Mouse (Mus musculus) hindbrain, postnatal 0 days (tissue): ENCODE measurements at regions not wholly inside any gene's neighbourhood (a gene's known extent, or its start where the extent isn't known, plus 50 kb on each side); places are given as distances from the start of the nearest gene placed in this dataset.

Experiments used
- ATAC-seq: fragments of 200-750 bp; cut with Nextera tagmentation; 2 replicates; pipeline ENCODE4 v1.8.0; 2017; ENCODE audit warnings: mild to moderate bottlenecking, moderate TSS enrichment, moderate library complexity
- DNase-seq: peaks from one replicate; pipeline ENCODE4 v3.0.0-alpha.2; 2015; ENCODE audit warnings: low spot score
- H3K27ac ChIP-seq: fragments of 300-500 bp; sonication (generic); 2 replicates; pipeline ENCODE4 v1.5.1; 2014; ENCODE audit warnings: mild to moderate bottlenecking
- H3K27me3 ChIP-seq: fragments of 300-500 bp; sonication (generic); 2 replicates; pipeline ENCODE4 v1.6.1; 2014; ENCODE audit warnings: low read length, mixed read lengths; ENCODE audit not compliant: insufficient read depth
- H3K36me3 ChIP-seq: fragments of 300-500 bp; sonication (generic); 2 replicates; pipeline ENCODE4 v1.6.1; 2014; ENCODE audit warnings: low read length, mixed read lengths; ENCODE audit not compliant: insufficient read depth
- H3K4me1 ChIP-seq: fragments of 300-500 bp; sonication (generic); 2 replicates; pipeline ENCODE4 v1.6.1; 2014; ENCODE audit warnings: antibody characterized with exemption, low read length, mixed read lengths; ENCODE audit not compliant: insufficient read depth
- H3K4me2 ChIP-seq: fragments of 300-500 bp; sonication (generic); 2 replicates; pipeline ENCODE4 v1.6.1; 2014; ENCODE audit warnings: low read depth, mild to moderate bottlenecking, low read length, moderate library complexity, mixed read lengths
- H3K4me3 ChIP-seq: fragments of 300-500 bp; sonication (generic); 2 replicates; pipeline ENCODE4 v1.5.1; 2014; ENCODE audit warnings: low read length
- H3K9ac ChIP-seq: fragments of 300-500 bp; sonication (generic); replicated peaks from 2 replicates; pipeline ENCODE4 v1.6.1; 2014; ENCODE audit warnings: mild to moderate bottlenecking, low read length, moderate library complexity, mixed read lengths
- H3K9me3 ChIP-seq: fragments of 300-500 bp; sonication (generic); 2 replicates; pipeline ENCODE4 v1.6.1; 2016; ENCODE audit warnings: low read length, mixed read lengths
- CTCF ChIP-seq: IDR thresholded peaks from 2 replicates; pipeline ENCODE4 v1.5.1; 2016; ENCODE audit warnings: antibody characterized with exemption, control low read depth, low read depth
- WGBS: fragments of 180-500 bp; shearing (Covaris S2); extraction: QIAGEN DNeasy Blood & Tissue Kit; methylation state at CpG from one replicate; pipeline ENCODE4 v1.1.7; 2014; 5-methylcytosine and 5-hydroxymethylcytosine counted together

DNA sequence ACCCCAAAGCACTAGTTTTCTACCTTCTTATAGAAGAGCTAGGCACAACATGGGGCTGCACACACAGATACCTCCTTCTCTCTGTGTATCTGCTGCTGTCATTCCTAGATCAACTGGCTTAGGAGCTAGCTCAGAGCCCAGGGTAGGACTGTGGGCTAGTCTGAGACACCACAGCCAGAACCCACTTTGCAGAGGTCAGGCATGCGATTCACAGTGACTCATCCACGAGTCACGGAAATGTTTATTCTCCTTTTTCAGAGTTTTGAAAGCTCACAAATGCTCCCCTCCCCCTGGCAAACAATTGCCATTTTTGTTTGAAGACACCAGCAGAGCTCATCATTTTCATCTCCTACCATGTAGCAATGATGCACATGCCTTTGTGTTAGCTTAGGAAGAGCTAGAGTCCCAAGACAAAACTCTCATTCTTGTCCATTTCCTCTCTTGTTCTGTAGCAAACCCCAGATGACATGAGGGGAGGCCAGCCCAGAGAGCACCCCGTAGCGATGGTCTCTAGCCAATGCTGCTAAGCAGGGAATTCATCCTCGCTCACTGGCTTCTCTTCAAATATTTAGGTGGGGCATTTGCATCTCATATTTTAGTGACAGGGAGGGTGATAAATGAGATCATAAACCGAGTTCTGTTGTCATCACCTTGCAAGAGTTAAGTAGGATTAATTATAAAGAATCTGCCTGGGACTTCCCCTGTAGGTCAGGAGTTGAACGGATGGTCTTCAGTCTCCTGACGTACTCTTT is 108.4 kb upstream of the Twist2 start:
- ATAC-seq (no peak), DNase-seq (no peak)
- no peak overlapping the region for H3K4me3 ChIP-seq
- H3K4me1 ChIP-seq = no peaks in the 10 kb centered on the region
- TF ChIP-seq CTCF = no peak
- no peaks in the 10 kb centered on the region for H3K27me3 ChIP-seq
- no peaks in the 10 kb centered on the region for H3K9me3 ChIP-seq
- no peak overlapping the region for H3K9ac ChIP-seq
- H3K36me3 ChIP-seq = no peaks in the 10 kb centered on the region
- WGBS = 86% methylated on average over 9 of the region's 9 CpGs
- no peak overlapping the region for H3K27ac ChIP-seq
- H3K4me2 ChIP-seq = no peak overlapping the region

DNA sequence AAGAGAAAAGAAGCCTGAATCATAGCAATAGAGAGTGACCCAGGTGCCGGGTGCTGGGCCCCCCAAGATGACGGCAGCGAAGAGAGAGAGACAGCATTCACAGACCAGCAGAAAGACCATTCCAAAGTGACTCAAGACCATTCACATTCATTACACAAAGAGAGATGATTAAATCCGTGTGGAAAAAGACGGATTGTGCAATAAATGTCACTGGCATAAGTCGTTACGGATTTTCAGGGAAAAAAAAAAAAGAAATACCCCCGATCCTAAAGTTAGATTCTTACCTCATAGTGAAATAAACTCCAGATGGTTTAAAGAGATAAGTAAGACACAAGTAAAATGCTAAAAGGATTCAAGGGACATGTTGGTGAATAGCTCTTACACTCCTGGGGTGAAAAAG is 104.2 kb upstream of the Twist2 start:
- no peak for TF ChIP-seq CTCF
- DNase-seq = no peak
- WGBS = 82% methylated on average over 8 of the region's 8 CpGs

DNA sequence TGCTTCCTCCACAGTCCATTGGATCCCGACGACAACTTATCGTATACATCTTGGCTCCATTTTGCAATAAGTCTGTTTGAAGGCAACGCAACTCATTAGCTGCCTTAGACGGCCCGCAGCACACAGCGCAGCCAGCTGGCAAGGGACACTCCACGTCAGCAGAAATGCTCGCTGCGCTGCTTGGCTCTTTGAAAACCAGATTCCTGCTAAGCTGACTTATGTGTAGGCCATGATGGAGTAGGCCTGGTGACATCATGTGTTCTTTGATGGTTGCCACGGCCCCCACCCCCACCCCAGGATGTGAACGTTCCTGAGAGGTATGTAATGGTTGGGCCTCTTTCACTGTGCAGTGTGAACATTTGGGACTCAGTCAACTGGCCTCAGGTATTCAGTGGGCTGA is 99.8 kb upstream of the Twist2 start:
- Histone ChIP-seq H3K36me3 (no peaks in the 10 kb centered on the region), H3K4me3 (no peak overlapping the region), H3K4me1 (no peaks in the 10 kb centered on the region), H3K9ac (no peak overlapping the region), H3K4me2 (no peak overlapping the region), H3K27ac (no peak overlapping the region), H3K9me3 (no peaks in the 10 kb centered on the region), H3K27me3 (no peaks in the 10 kb centered on the region)
- WGBS = 75% methylated on average over 12 of the region's 12 CpGs
- TF ChIP-seq CTCF = no peak
- DNase-seq (peak; percentile 15), ATAC-seq (no peak)

More for the DNA sequence above, 104.2 kb upstream of the Twist2 start:
- no peaks in the 10 kb centered on the region for H3K36me3 ChIP-seq
- ATAC-seq = no peak
- no peak overlapping the region for H3K9ac ChIP-seq
- H3K27me3 ChIP-seq = no peaks in the 10 kb centered on the region
- no peaks in the 10 kb centered on the region for H3K4me1 ChIP-seq
- no peak overlapping the region for H3K27ac ChIP-seq
- no peak overlapping the region for H3K4me2 ChIP-seq
- H3K9me3 ChIP-seq = no peaks in the 10 kb centered on the region
- H3K4me3 ChIP-seq = no peak overlapping the region

DNA sequence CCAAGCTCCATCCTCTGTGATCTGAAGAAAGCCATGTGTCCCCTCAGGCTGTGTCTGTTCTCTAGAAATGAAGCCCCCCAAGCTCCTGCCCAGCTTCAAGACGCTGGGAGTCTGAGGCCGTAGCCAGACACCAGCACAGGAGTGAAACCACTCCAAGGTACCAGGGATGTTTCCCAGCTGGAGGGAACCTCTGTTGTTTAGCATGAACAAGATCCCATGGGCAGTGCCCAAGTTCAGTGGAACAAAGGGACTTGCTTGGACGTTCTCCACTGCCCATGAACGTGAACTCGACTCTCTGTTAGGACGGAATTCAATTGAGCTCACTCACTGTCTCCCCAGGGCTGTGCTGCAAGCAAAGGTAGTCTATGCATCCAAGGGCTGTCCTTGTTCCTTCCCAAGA is 99.2 kb upstream of the Twist2 start:
- H3K36me3 ChIP-seq = no peaks in the 10 kb centered on the region
- no peak overlapping the region for H3K4me3 ChIP-seq
- no peak for ATAC-seq
- H3K9ac ChIP-seq = no peak overlapping the region
- no peak overlapping the region for H3K4me2 ChIP-seq
- H3K27me3 ChIP-seq = no peaks in the 10 kb centered on the region
- H3K9me3 ChIP-seq = no peaks in the 10 kb centered on the region
- 80% methylated on average over 6 of the region's 6 CpGs for WGBS
- no peaks in the 10 kb centered on the region for H3K4me1 ChIP-seq
- no peak for TF ChIP-seq CTCF
- no peak for DNase-seq
- no peak overlapping the region for H3K27ac ChIP-seq

- no peak for TF ChIP-seq CTCF
- Histone ChIP-seq H3K9ac (no peak overlapping the region), H3K9me3 (no peaks in the 10 kb centered on the region), H3K4me1 (no peaks in the 10 kb centered on the region), H3K27me3 (no peaks in the 10 kb centered on the region), H3K27ac (no peak overlapping the region), H3K4me3 (no peak overlapping the region), H3K4me2 (no peak overlapping the region), H3K36me3 (no peaks in the 10 kb centered on the region)
- DNase-seq (no peak), ATAC-seq (no peak)
Observed at GRCm38 (mm10) chr1:91702737-91703136, 98.5 kb upstream of the Twist2 start.

GRCm38 (mm10) chr1:91705451-91705850 is 95.8 kb upstream of the Twist2 start:
- 87% methylated on average over 9 of the region's 9 CpGs for WGBS
- Histone ChIP-seq H3K27ac (no peak overlapping the region), H3K36me3 (no peaks in the 10 kb centered on the region), H3K4me1 (peaks cover 10% of the 10 kb centered on the region; the same call in 1 of the 2 replicates), H3K9me3 (no peaks in the 10 kb centered on the region), H3K27me3 (no peaks in the 10 kb centered on the region), H3K4me2 (no peak overlapping the region), H3K4me3 (no peak overlapping the region), H3K9ac (no peak overlapping the region)
- TF ChIP-seq CTCF = no peak
- DNase-seq = no peak
- ATAC-seq = no peak

DNA sequence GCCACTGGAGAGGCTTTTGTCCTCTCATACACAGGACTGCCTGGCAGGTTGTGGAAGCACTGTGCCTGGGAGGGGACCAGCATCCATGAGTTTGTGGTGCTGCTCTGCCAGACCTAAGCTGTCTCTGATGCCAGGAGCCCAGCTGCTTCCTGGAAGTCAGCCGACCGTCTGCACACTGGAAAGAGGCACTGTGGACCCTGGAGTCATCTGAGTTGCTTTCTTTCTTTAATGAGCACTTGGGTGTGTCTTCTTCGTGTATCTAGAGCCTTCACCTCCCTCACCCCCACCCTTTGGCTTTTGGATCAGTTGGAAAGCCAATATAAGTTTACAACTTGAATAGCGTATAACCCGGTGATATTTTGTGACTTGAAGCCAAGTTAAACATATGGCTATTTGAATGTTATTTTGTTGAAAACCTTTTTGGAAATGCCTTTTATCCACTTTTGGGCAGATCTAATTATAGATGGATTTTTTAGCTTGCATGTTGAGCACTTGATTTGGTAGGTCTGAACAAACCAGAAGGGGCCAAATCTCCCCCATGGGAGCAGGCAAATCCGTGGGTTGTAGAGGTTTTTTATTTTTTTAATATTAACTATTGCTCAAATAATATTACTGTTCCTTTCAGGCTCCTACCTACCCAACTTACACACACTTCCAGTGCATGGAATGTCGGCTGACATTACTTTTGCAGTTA is 92.6 kb upstream of the Twist2 start:
- ATAC-seq (peak; percentile 49), DNase-seq (peak; percentile 78)
- no peaks in the 10 kb centered on the region for H3K9me3 ChIP-seq
- no peak overlapping the region for H3K4me3 ChIP-seq
- H3K4me1 ChIP-seq = peaks cover 10% of the 10 kb centered on the region; the same call in 1 of the 2 replicates
- no peak for TF ChIP-seq CTCF
- no peaks in the 10 kb centered on the region for H3K36me3 ChIP-seq
- H3K4me2 ChIP-seq = peak overlapping the region; percentile 17; the same call in 1 of the 2 replicates
- H3K27ac ChIP-seq = no peak overlapping the region
- WGBS = 50% methylated on average over 7 of the region's 7 CpGs
- H3K27me3 ChIP-seq = no peaks in the 10 kb centered on the region
- no peak overlapping the region for H3K9ac ChIP-seq
